Mouse (Mus musculus): ENCODE results near the gene Olfr102.

GRCm38 (mm10) chr17:37280331-37280730 lies 36.5 kb downstream of the Olfr102 start:
- TF ChIP-seq CTCF (IDR thresholded peaks at IDR 0.05; ENCODE audit: control insufficient read depth, insufficient read depth, insufficient read length) (no peak), CEBPB (IDR thresholded peaks at IDR 0.05; ENCODE audit: low read depth) (no peak), MAX (IDR thresholded peaks at IDR 0.05) (no peak), MYOD1 (IDR thresholded peaks at IDR 0.05; ENCODE audit: control insufficient read depth, insufficient read length, low read depth) (no peak), USF1 (IDR thresholded peaks at IDR 0.05; ENCODE audit: low read depth) (no peak), MYOG (IDR thresholded peaks at IDR 0.05; ENCODE audit: control insufficient read depth, extremely low read depth, insufficient read length) (no peak)

All from C2C12 (cell line).